Mouse (Mus musculus) limb, embryonic 10.5 days (tissue): Measurements from ENCODE around the gene Gm11032. TPM values are rescaled to one million over a fixed set of nuclear protein-coding genes. Genes with fewer than 3 reads are reported as not detected.

Experiments
- polyA plus RNA-seq: library from polyadenylated mRNA; unstranded; fragments of >200 nt; fragmentation: Nextera tagmentation; extraction: Ambion mirVana; gene quantifications from 2 replicates; pipeline ENCODE4 v1.2.1, GENCODE M21; 2016

The Gm11032 gene
- polyA plus RNA-seq, 1 experiment from 2014 or later, result not detected

Other genes with a start within 250 kb of the Gm11032 start
- 0.78 and 0.99 TPM in 2 replicates for gene Hormad2, start 179.0 kb upstream of the Gm11032 start, polyA plus RNA-seq
- gene Mtmr3, start 25.2 kb upstream of the Gm11032 start, polyA plus RNA-seq, result 26.6 and 31.4 TPM in 2 replicates
- 40.3 and 40.5 TPM in 2 replicates for gene Ascc2, start 17.7 kb downstream of the Gm11032 start, polyA plus RNA-seq
- gene Uqcr10, start 84.3 kb downstream of the Gm11032 start, polyA plus RNA-seq, result 672 and 718 TPM in 2 replicates
- 83.0 and 83.7 TPM in 2 replicates for gene Zmat5, start 84.6 kb downstream of the Gm11032 start, polyA plus RNA-seq
- 0.10 and 0.13 TPM in 2 replicates for gene Cabp7, start 126.7 kb downstream of the Gm11032 start, polyA plus RNA-seq
- 61.4 and 63.8 TPM in 2 replicates for gene Nf2, start 229.5 kb downstream of the Gm11032 start, polyA plus RNA-seq